Mouse (Mus musculus): ENCODE results near the gene Apol9a.
"Not testable (repeated sequence)": the region's sequence is repeated elsewhere in the genome, so short reads cannot be mapped to it uniquely, and the experiment has no call there.

Gene Apol9a

GRCm38 (mm10) chr15:77411035-77411434, at the start of gene Apol9a:
Apol9a (minus strand) TSS chr15:77411135.
- DNase-seq, result not testable (repeated sequence)

- peak; percentile 28 for DNase-seq
Measured at GRCm38 (mm10) chr15:77449927-77450326, 39.0 kb upstream of the Apol9a start.

DNA sequence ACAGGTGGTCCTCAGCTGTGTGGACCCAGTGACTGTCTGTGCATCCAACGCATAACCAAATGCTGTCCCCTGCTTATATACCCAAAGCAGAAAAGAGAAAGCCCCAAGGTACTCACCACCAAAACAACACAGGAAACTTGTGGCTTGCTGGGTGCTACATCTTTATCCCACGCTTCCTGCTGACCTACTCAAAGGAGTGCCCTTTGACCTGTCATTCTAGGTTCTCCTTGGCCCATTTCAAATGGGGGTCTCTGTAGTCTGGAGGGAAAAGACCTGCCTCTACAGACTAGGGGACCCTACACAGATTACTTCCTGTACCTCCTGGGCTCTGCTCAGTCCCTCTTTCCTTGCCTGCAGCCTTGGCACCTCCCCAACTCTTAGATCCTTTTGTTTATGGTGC, 36.5 kb upstream of the Apol9a start, which contains the start of gene Apol7b:
TSS of gene Apol7b (minus strand) at position 101 of the 400 bp plus-strand sequence.
- not testable (repeated sequence) for DNase-seq

- DNase-seq, result not testable (repeated sequence)
Measured at GRCm38 (mm10) chr15:77445668-77446067, 34.7 kb upstream of the Apol9a start.

DNA sequence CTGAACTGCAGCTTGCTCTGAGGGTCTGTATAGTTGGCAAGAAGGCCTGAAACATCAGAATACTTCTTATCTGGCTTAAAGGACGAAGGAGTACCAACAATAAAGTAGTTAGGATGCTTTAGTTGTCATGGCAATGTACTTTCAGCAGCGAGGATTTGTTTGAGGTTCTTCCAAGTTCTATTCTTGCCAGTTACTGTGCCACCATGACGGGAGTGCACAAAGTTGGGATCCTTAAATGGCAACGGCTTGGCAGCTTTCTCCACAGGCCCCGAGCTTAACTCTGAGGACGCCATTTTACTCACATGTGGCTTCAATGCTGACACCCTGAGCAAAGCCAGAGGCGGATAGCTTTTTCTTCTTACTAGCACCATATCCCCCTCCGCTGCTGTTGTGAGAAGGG, 33.8 kb upstream of the Apol9a start:
- not testable (repeated sequence) for DNase-seq

DNA sequence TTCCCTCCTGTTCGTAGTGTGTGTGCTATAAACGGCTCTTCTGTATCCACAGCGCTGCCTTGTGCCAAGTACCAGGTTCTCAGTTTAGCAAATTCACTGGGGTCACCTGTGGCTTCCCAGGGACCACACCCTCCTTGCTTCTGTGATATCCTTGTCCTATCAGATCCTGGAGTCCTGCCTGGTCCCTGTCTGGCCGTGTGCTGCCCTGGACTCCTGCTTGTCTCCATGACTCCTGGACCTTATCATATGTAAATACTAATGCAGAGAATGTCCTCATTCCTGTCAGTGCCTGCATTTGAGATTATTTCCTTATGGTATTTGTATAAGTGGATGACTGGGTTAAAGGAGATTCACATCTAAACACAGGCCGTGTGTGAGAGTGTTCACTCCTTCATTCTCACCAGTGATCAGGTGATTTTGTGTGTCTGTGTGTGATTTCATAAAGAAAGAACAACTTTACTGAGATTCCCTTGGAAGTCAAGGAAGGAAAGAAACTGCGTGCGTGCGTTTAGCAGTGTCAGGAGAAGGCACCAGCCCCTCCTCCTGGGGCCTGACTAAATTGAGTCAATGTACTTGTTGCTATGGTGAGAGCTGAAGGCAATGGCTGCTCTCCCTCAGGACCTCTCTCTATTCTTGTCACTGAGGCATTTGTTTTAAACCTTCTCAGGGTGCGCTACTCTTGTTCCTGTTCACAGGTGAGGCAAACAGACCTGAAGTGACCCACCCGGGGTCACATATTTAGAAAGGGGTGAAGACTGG, 17.9 kb upstream of the Apol9a start:
- not testable (repeated sequence) for DNase-seq

DNA sequence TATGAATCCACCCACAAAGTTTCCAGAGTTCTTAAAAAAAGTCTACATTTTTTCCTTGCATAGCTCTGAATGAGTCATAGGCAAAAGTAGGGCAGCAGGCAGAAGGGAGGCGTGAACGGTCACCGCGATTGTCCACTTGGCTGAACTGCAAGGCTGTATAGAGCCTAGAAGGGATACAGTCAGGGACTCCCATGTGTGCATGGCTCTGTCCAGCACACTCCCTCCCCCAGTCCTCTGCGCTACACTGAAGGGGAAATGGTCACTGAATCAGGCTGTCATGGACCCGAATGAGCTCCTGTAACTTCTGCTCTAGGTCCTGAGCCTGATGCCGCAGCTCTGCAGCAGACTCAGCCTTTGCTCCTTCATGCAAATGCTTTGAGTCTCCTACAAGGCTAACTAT, 12.0 kb upstream of the Apol9a start:
- DNase-seq, result peak; percentile 19

DNA sequence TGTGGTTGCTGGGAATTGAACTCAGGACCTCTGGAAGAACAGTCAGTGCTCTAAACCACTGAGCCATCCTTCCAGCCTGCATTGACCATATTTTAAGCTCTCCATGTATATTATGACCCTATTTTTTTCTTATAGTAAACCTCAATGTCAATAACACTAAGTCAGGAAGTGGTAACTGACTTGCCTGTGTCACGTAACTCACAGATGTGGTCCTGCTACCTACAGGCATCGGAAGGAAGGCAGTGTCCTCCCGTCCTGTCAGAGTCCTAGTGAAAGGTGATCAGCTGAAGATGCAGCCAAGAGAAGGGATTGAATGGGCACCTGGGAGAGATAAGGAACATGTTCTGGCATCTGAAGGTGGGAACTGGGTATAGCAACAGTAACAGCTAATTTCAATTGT, 8.7 kb upstream of the Apol9a start:
- DNase-seq, result not testable (repeated sequence)

DNA sequence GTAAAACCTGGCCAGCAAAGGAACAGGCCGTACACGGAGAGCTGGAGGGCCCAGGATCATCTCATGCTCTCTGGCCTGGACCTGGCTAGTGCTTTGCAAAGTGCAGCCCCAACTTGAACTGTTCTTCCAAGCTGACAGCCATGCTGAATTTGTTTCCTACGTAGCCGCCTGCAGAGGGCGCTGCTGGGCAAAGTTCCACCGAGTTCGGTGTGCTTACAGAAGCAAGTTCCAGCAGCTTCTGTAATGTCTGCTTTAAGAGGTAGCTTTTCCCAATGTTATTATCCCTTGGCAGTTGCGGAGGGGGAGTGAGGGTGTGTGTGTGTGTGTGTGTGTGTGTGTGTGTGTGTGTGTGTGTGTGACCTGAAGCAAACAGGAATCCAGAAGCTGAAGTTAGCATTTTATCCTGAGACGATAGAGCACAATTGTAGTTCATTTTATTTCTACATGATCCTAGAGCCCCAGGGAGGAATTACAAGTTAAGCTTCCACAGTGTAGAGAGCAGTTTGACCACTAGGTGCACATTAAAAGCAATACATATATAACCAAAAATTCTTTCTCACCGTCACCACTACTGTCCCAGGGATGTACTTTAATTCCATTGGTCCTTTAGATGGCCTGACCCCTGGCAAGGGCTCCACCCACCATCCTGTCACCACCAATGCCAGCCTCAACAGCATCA, 5.9 kb upstream of the Apol9a start:
- not testable (repeated sequence) for DNase-seq

DNA sequence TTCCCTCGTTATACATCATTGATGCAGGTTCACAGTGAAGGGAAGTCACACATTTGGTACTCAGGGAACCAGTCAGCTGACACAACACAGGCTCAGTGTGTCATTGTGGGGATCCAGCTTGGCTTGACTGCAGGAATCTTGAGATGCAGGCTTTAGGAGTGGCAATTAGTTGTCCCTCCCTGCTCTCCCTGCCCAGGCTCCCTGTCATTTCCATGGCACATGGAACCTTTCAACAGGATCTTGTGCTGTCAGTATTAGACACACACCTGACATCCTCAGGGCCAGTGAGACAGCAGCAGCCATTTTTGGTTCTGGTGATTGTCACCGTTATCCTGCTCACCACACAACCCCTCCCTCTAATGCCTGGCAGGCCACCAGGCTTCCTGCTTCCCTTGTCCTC, 4.7 kb upstream of the Apol9a start:
- DNase-seq, result not testable (repeated sequence)

GRCm38 (mm10) chr15:77412695-77413094, 1.8 kb upstream of the Apol9a start:
- not testable (repeated sequence) for DNase-seq

GRCm38 (mm10) chr15:77406370-77406769, 4.6 kb downstream of the Apol9a start:
- peak; percentile 1 for DNase-seq

- DNase-seq, result not testable (repeated sequence)
Measured at GRCm38 (mm10) chr15:77399027-77399426, 11.9 kb downstream of the Apol9a start, which contains the start of gene Apol7a. Apol7a (minus strand) TSS chr15:77399110.

GRCm38 (mm10) chr15:77397450-77398132, 13.3 kb downstream of the Apol9a start:
- DNase-seq, result not testable (repeated sequence)

DNA sequence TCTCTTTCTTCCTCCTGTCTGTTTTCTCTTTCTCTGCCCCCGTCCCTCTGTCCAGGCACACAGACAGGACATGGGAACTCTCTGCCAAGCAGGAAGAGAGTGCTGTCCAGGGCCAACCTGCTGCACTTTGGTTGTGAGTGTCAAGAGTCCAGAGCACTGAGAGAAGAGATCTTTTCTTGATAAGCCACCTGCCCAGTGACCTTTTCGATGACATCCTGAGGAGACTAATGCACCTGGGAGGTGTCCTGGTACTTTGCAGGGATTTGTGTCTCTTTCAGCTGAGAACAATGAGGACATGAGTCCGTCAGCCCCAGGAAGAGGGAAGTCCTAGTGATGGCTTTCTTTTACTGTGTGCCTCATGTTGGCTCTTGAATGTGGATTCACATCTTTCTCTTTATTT, 17.1 kb downstream of the Apol9a start:
- not testable (repeated sequence) for DNase-seq

- DNase-seq, result no peak
Measured at GRCm38 (mm10) chr15:77387462-77387861, 23.5 kb downstream of the Apol9a start.

DNA sequence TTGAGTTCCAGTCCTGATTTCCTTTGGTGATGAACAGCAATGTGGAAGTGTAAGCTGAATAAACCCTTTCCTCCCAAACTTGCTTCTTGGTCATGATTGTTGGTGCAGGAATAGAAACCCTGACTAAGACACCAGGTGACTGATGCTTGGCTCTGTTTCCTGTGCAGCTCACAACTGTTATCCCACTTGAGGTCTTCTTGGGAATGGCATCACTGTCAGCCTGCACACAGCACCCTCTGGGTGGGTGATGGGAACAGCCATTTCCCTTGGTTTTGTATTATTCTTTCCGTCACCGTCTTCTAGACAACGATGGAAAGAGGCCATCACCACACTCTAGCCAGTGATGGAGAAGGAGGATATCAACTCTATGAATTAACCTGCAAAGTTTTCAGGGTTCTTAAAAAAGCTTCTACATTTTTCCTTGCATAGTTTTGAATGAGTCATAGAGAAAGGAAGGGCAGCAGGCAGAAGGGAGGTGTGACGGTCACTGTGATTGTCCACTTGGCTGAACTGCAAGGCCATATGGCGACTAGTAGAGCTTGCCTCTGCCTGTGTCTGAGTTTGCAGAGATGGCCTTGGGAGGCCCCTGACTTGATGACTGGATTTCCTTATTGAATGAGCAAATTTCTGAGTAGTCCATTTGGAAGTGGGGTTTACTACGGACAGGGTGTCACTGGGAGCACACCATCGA, 26.4 kb downstream of the Apol9a start:
- DNase-seq, result no peak

GRCm38 (mm10) chr15:77382880-77383279, 28.1 kb downstream of the Apol9a start:
- no peak for DNase-seq

- DNase-seq, result no peak
Measured at GRCm38 (mm10) chr15:77382271-77382850, 28.6 kb downstream of the Apol9a start.

DNA sequence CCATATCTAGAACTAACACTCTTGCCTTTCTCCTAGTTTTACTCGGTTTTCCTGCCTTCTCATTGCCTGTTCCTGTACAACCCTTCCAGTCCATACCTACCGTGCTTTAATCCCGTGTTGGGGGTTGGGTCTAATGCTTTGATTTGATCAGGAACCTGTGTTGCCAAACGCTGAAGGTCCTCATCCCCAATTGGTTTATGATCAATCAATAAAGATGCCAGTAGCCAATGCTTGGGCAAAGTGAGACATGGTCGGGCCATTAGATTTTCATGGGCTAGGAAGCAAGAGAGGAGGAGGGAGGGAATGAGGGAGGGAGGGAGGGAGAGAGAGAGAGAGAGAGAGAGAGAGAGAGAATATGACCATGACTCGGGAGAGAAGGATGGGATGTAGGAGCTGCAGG, 29.5 kb downstream of the Apol9a start:
- no peak for DNase-seq

- DNase-seq, result no peak
Measured at GRCm38 (mm10) chr15:77379921-77380320, 31.0 kb downstream of the Apol9a start.

DNA sequence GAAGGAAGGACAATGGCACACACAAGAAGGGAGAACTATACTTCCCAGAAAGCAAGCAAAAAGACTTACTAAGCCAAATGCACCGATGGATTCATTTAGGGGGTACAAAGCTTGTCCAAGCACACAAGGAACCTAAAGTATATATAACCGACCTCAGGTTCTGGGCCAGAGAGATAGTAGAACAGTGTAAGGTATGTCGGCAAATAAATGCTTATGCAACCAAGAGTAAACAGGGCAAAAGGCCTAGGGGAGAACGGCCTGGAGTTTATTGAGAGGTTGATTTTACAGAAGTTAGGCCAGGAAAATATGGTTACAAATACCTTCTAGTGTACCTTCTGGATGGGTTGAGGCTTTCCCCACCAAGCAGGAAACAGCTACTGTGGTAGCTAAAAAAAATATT, 33.5 kb downstream of the Apol9a start:
- no peak for DNase-seq

Data from kidney, postnatal 10 days (tissue).